Mouse (Mus musculus): ENCODE results near the gene Klrb1a. TPM values are rescaled to one million over a fixed set of nuclear protein-coding genes. Genes with fewer than 3 reads are reported as not detected.
A peak's percentile ranks its signal among the peaks of the same experiment; 100 is the strongest.

The Klrb1a gene
- polyA plus RNA-seq, 1 experiment from 2014 or later, result 0.24 TPM

- no peaks in the 10 kb centered on the region; the same call in 1 of the 2 replicates for H3K4me1 ChIP-seq (ENCODE audit: control insufficient read depth, low read depth, low read length)
Observed at GRCm38 (mm10) chr6:128589426-128589825, 33.9 kb downstream of the Klrb1a start.

GRCm38 (mm10) chr6:128587619-128588018 is 35.7 kb downstream of the Klrb1a start:
- H3K4me3 ChIP-seq (ENCODE audit: low read depth, low read length), result no peak overlapping the region
- H3K4me2 ChIP-seq (ENCODE audit: low read depth, low read length), result no peak overlapping the region
- 28% methylated on average over 6 of the region's 6 CpGs for WGBS (ENCODE audit: insufficient replicate concordance)
- H3K27ac ChIP-seq (ENCODE audit: low read length), result no peak overlapping the region
- no peaks in the 10 kb centered on the region for H3K36me3 ChIP-seq (ENCODE audit: control insufficient read depth, insufficient read depth)
- no peaks in the 10 kb centered on the region; the same call in 1 of the 2 replicates for H3K4me1 ChIP-seq (ENCODE audit: control insufficient read depth, low read depth, low read length)
- no peaks in the 10 kb centered on the region for H3K27me3 ChIP-seq (ENCODE audit: control insufficient read depth, insufficient read depth, low read depth, low read length)
- H3K9ac ChIP-seq (ENCODE audit: low read depth, low read length), result no peak overlapping the region
- H3K9me3 ChIP-seq (replicated peaks; ENCODE audit: control insufficient read depth, low read length), result no peaks in the 10 kb centered on the region
- ATAC-seq (ENCODE audit: low read depth), result peak; percentile 55

More at GRCm38 (mm10) chr6:128589426-128589825, 33.9 kb downstream of the Klrb1a start:
- ATAC-seq (ENCODE audit: low read depth), result no peak
- WGBS (ENCODE audit: insufficient replicate concordance), result 47% methylated on average over 4 of the region's 4 CpGs
- no peak overlapping the region for H3K4me2 ChIP-seq (ENCODE audit: low read depth, low read length)
- no peak overlapping the region for H3K27ac ChIP-seq (ENCODE audit: low read length)
- no peak overlapping the region for H3K9ac ChIP-seq (ENCODE audit: low read depth, low read length)
- H3K36me3 ChIP-seq (ENCODE audit: control insufficient read depth, insufficient read depth), result no peaks in the 10 kb centered on the region
- H3K27me3 ChIP-seq (ENCODE audit: control insufficient read depth, insufficient read depth, low read depth, low read length), result no peaks in the 10 kb centered on the region
- H3K4me3 ChIP-seq (ENCODE audit: low read depth, low read length), result no peak overlapping the region
- H3K9me3 ChIP-seq (replicated peaks; ENCODE audit: control insufficient read depth, low read length), result no peaks in the 10 kb centered on the region

- Histone ChIP-seq H3K4me3 (ENCODE audit: low read depth, low read length) (no peak overlapping the region), H3K36me3 (ENCODE audit: control insufficient read depth, insufficient read depth) (no peaks in the 10 kb centered on the region), H3K4me2 (ENCODE audit: low read depth, low read length) (no peak overlapping the region), H3K4me1 (ENCODE audit: control insufficient read depth, low read depth, low read length) (no peaks in the 10 kb centered on the region; the same call in 1 of the 2 replicates), H3K9me3 (replicated peaks; ENCODE audit: control insufficient read depth, low read length) (no peaks in the 10 kb centered on the region), H3K27ac (ENCODE audit: low read length) (no peak overlapping the region), H3K9ac (ENCODE audit: low read depth, low read length) (no peak overlapping the region), H3K27me3 (ENCODE audit: control insufficient read depth, insufficient read depth, low read depth, low read length) (no peaks in the 10 kb centered on the region)
- 51% methylated on average over 11 of the region's 11 CpGs for WGBS (ENCODE audit: insufficient replicate concordance)
- ATAC-seq (ENCODE audit: low read depth), result no peak
Observed at GRCm38 (mm10) chr6:128585642-128586245, 37.6 kb downstream of the Klrb1a start.

GRCm38 (mm10) chr6:128584070-128584660 is 39.2 kb downstream of the Klrb1a start:
- Histone ChIP-seq H3K9me3 (replicated peaks; ENCODE audit: control insufficient read depth, low read length) (no peaks in the 10 kb centered on the region), H3K4me3 (ENCODE audit: low read depth, low read length) (no peak overlapping the region), H3K4me1 (ENCODE audit: control insufficient read depth, low read depth, low read length) (no peaks in the 10 kb centered on the region; the same call in 1 of the 2 replicates), H3K9ac (ENCODE audit: low read depth, low read length) (no peak overlapping the region), H3K27ac (ENCODE audit: low read length) (no peak overlapping the region), H3K27me3 (ENCODE audit: control insufficient read depth, insufficient read depth, low read depth, low read length) (no peaks in the 10 kb centered on the region), H3K4me2 (ENCODE audit: low read depth, low read length) (no peak overlapping the region), H3K36me3 (ENCODE audit: control insufficient read depth, insufficient read depth) (no peaks in the 10 kb centered on the region)
- 18% methylated on average over 10 of the region's 10 CpGs for WGBS (ENCODE audit: insufficient replicate concordance)
- ATAC-seq (ENCODE audit: low read depth), result no peak

GRCm38 (mm10) chr6:128581508-128581907 is 41.8 kb downstream of the Klrb1a start, which contains the start of gene A2ml1:
A2ml1 (minus strand) TSS chr6:128581608.
- H3K4me2 ChIP-seq (ENCODE audit: low read depth, low read length), result no peak within 1 kb of the TSS
- H3K27me3 ChIP-seq (ENCODE audit: control insufficient read depth, insufficient read depth, low read depth, low read length), result no peaks in the 10 kb centered on the region
- no peaks in the 10 kb centered on the region for H3K4me1 ChIP-seq (ENCODE audit: control insufficient read depth, low read depth, low read length)
- 49% methylated on average over 11 of the region's 11 CpGs for WGBS (ENCODE audit: insufficient replicate concordance)
- no peak within 1 kb of the TSS for H3K27ac ChIP-seq (ENCODE audit: low read length)
- ATAC-seq (ENCODE audit: low read depth), result no peak
- H3K9me3 ChIP-seq (replicated peaks; ENCODE audit: control insufficient read depth, low read length), result no peaks in the 10 kb centered on the region
- H3K9ac ChIP-seq (ENCODE audit: low read depth, low read length), result no peak within 1 kb of the TSS
- no peak within 1 kb of the TSS for H3K4me3 ChIP-seq (ENCODE audit: low read depth, low read length)
- H3K36me3 ChIP-seq (ENCODE audit: control insufficient read depth, insufficient read depth), result no peaks in the 10 kb centered on the region

- Histone ChIP-seq H3K9me3 (replicated peaks; ENCODE audit: control insufficient read depth, low read length) (no peaks in the 10 kb centered on the region), H3K36me3 (ENCODE audit: control insufficient read depth, insufficient read depth) (no peaks in the 10 kb centered on the region), H3K4me1 (ENCODE audit: control insufficient read depth, low read depth, low read length) (no peaks in the 10 kb centered on the region), H3K27ac (ENCODE audit: low read length) (no peak overlapping the region), H3K9ac (ENCODE audit: low read depth, low read length) (no peak overlapping the region), H3K27me3 (ENCODE audit: control insufficient read depth, insufficient read depth, low read depth, low read length) (no peaks in the 10 kb centered on the region), H3K4me3 (ENCODE audit: low read depth, low read length) (no peak overlapping the region), H3K4me2 (ENCODE audit: low read depth, low read length) (no peak overlapping the region)
- WGBS (ENCODE audit: insufficient replicate concordance), result 65% methylated on average over 9 of the region's 9 CpGs
- no peak for ATAC-seq (ENCODE audit: low read depth)
Observed at GRCm38 (mm10) chr6:128577301-128577700, 46.0 kb downstream of the Klrb1a start.

GRCm38 (mm10) chr6:128566589-128566988 is 56.7 kb downstream of the Klrb1a start:
- no peak for ATAC-seq (ENCODE audit: low read depth)

More at GRCm38 (mm10) chr6:128566589-128566988, 56.7 kb downstream of the Klrb1a start:
- Histone ChIP-seq H3K9me3 (replicated peaks; ENCODE audit: control insufficient read depth, low read length) (no peaks in the 10 kb centered on the region), H3K4me1 (ENCODE audit: control insufficient read depth, low read depth, low read length) (no peaks in the 10 kb centered on the region), H3K9ac (ENCODE audit: low read depth, low read length) (no peak overlapping the region), H3K27me3 (ENCODE audit: control insufficient read depth, insufficient read depth, low read depth, low read length) (no peaks in the 10 kb centered on the region), H3K27ac (ENCODE audit: low read length) (no peak overlapping the region), H3K4me3 (ENCODE audit: low read depth, low read length) (no peak overlapping the region), H3K36me3 (ENCODE audit: control insufficient read depth, insufficient read depth) (no peaks in the 10 kb centered on the region), H3K4me2 (ENCODE audit: low read depth, low read length) (no peak overlapping the region)
- WGBS (ENCODE audit: insufficient replicate concordance), result 75% methylated on average over 11 of the region's 11 CpGs

Other genes starting within 250 kb of the Klrb1a start
- not detected in 2 replicates for gene Tex52, start 248.1 kb downstream of the Klrb1a start, polyA plus RNA-seq (2015; fragmentation: Nextera tagmentation; extraction: Ambion mirVana)
- gene Gm44596, start 248.0 kb downstream of the Klrb1a start, polyA plus RNA-seq (2015; fragmentation: Nextera tagmentation; extraction: Ambion mirVana), result not detected in 2 replicates
- 4.1 and 4.7 TPM in 2 replicates for gene Nrip2, start 224.2 kb downstream of the Klrb1a start, polyA plus RNA-seq (2015; fragmentation: Nextera tagmentation; extraction: Ambion mirVana)
- 10.5 and 11.9 TPM in 2 replicates for gene Itfg2, start 198.6 kb downstream of the Klrb1a start, polyA plus RNA-seq (2015; fragmentation: Nextera tagmentation; extraction: Ambion mirVana)
- 156 and 174 TPM in 2 replicates for gene Fkbp4, start 184.9 kb downstream of the Klrb1a start, polyA plus RNA-seq (2015; fragmentation: Nextera tagmentation; extraction: Ambion mirVana)
- 674 and 844 TPM in 2 replicates for gene Pzp, start 96.8 kb downstream of the Klrb1a start, polyA plus RNA-seq (2015; fragmentation: Nextera tagmentation; extraction: Ambion mirVana)
- gene A2ml1, start 41.9 kb downstream of the Klrb1a start, polyA plus RNA-seq (2015; fragmentation: Nextera tagmentation; extraction: Ambion mirVana), result 47.2 and 49.7 TPM in 2 replicates
- 0.09 and 0.28 TPM in 2 replicates for gene Clec2h, start 38.9 kb upstream of the Klrb1a start, polyA plus RNA-seq (2015; fragmentation: Nextera tagmentation; extraction: Ambion mirVana)
- gene Klrb1, start 99.5 kb upstream of the Klrb1a start, polyA plus RNA-seq (2015; fragmentation: Nextera tagmentation; extraction: Ambion mirVana), result not detected in 2 replicates
- gene Klrb1c, start 165.7 kb upstream of the Klrb1a start, polyA plus RNA-seq (2015; fragmentation: Nextera tagmentation; extraction: Ambion mirVana), result 0.61 and 0.78 TPM in 2 replicates
- gene Gm44511, start 202.8 kb upstream of the Klrb1a start, polyA plus RNA-seq (2015; fragmentation: Nextera tagmentation; extraction: Ambion mirVana), result 0.20 TPM in 1 of 2 replicates, not detected in the other
- 0.23 and 0.46 TPM in 2 replicates for gene Klrb1b, start 202.8 kb upstream of the Klrb1a start, polyA plus RNA-seq (2015; fragmentation: Nextera tagmentation; extraction: Ambion mirVana)

Data from liver, embryonic 16.5 days (tissue).